Mouse (Mus musculus) heart, postnatal 36 days (tissue): Measurements from ENCODE around the gene Serpinb9b. TPM values are rescaled to one million over a fixed set of nuclear protein-coding genes. Genes with fewer than 3 reads are reported as not detected.

Source experiments
- DNase-seq, 2 experiments: peaks; one replicate each; pipeline ENCODE4 v3.0.0; 2021 to 2022
- intact Hi-C: fragments of 180-260 bp; cut with DNase I; formaldehyde crosslinking; loops from one replicate; pipeline ENCODE4 v1.15.1; 2025
- total RNA-seq, 2 experiments: library from RNA; stranded (reverse); gene quantifications; 2 replicates each; pipeline ENCODE4 v1.2.3; 2021

Serpinb9b gene
- total RNA-seq, 2 experiments from 2014 or later: 0.16 to 0.44 TPM

DNA sequence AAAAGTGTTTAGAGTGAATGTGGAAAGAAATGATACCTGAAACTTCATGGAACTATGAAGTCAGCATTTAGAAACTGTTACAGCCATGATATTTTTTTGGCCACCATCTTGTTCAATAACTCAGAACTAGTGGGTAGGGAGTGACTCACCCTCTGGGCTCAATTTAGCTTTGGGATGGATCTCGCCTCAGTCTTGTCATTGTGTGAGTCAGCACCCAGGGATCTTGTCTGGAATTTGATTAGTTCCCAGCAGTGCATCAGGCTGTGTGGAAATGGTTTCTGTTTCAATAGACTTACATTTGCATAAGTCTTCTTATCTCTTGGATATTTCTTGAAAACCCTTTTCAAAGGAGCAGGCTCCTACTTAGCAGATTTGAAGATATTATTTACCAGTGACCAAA is 63.3 kb downstream of the Serpinb9b start:
- intact Hi-C loops: no loop called here
- no peak for DNase-seq

DNA sequence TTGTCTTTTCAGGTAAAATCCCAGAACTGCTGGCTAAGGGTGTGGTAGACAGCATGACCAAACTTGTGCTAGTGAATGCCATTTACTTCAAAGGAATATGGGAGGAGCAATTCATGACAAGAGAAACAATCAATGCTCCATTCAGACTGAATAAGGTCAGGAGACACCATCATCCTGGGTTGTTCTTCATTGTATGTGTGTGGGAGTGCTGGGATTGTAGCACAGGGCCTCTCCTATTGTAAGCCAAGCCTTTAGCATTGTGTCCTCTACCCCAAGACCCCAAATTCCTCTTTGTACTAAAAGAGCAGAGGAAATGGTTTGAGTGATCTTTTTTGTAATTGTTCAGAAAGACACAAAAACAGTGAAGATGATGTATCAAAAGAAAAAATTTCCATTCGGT is 64.1 kb downstream of the Serpinb9b start:
- intact Hi-C loops: no loop called here
- no peak for DNase-seq

Other genes with a start within 250 kb of the Serpinb9b start
- gene Mylk4, start 243.5 kb upstream of the Serpinb9b start, total RNA-seq: 100 to 1,000 TPM; 289 to 330 TPM
- 10 to 100 TPM; 22.5 to 27.8 TPM for gene Wrnip1, start 225.4 kb upstream of the Serpinb9b start, total RNA-seq
- gene D930007J09Rik, start 224.6 kb upstream of the Serpinb9b start, total RNA-seq: not detected
- gene Serpinb1a, start 176.2 kb upstream of the Serpinb9b start, total RNA-seq: 1 to 10 TPM; 6.5 to 7.4 TPM
- 1 to 10 TPM; 2.1 to 2.6 TPM for gene Serpinb1c, start 129.2 kb upstream of the Serpinb9b start, total RNA-seq
- 10 to 100 TPM; 38.5 to 49.1 TPM for gene Serpinb6b, start 62.2 kb upstream of the Serpinb9b start, total RNA-seq
- gene Serpinb9, start 24.2 kb upstream of the Serpinb9b start, total RNA-seq: 10 to 100 TPM in 1 of 2 experiments, 1 to 10 TPM in 1; 10.0 to 10.7 TPM
- not detected for gene Serpinb1b, start 51.2 kb downstream of the Serpinb9b start, total RNA-seq
- not detected for gene Serpinb9c, start 132.3 kb downstream of the Serpinb9b start, total RNA-seq
- not detected for gene Serpinb9d, start 165.5 kb downstream of the Serpinb9b start, total RNA-seq
- gene Serpinb9e, start 222.2 kb downstream of the Serpinb9b start, total RNA-seq: not detected